Mouse (Mus musculus) intestine, embryonic 15.5 days (tissue): ENCODE data around the gene Colca2. TPM values are rescaled to one million over a fixed set of nuclear protein-coding genes. Genes with fewer than 3 reads are reported as not detected.

ENCODE experiments used
- ATAC-seq: fragments of 200-750 bp; cut with Nextera tagmentation; 2 replicates; pipeline ENCODE4 v1.8.0; 2017; ENCODE audit warnings: moderate TSS enrichment, moderate library complexity
- H3K27ac ChIP-seq: fragments of 300-500 bp; sonication (generic); 2 replicates; pipeline ENCODE4 v1.5.1; 2015; ENCODE audit warnings: mild to moderate bottlenecking, inconsistent platforms
- H3K27me3 ChIP-seq: fragments of 300-500 bp; sonication (generic); replicated peaks from 2 replicates; pipeline ENCODE4 v1.6.1; 2015; ENCODE audit warnings: inconsistent platforms
- H3K36me3 ChIP-seq: fragments of 300-500 bp; sonication (generic); 2 replicates; pipeline ENCODE4 v1.6.1; 2015; ENCODE audit warnings: inconsistent platforms
- H3K4me1 ChIP-seq: fragments of 300-500 bp; sonication (generic); replicated peaks from 2 replicates; pipeline ENCODE4 v1.6.1; 2015; ENCODE audit warnings: inconsistent platforms
- H3K4me2 ChIP-seq: fragments of 300-500 bp; sonication (generic); replicated peaks from 2 replicates; pipeline ENCODE4 v1.6.1; 2015; ENCODE audit warnings: mild to moderate bottlenecking, inconsistent platforms
- H3K4me3 ChIP-seq: fragments of 300-500 bp; sonication (generic); replicated peaks from 2 replicates; pipeline ENCODE4 v1.5.1; 2015; ENCODE audit warnings: inconsistent platforms
- H3K9ac ChIP-seq: fragments of 300-500 bp; sonication (generic); 2 replicates; pipeline ENCODE4 v1.6.1; 2015; ENCODE audit warnings: inconsistent platforms
- H3K9me3 ChIP-seq: fragments of 300-500 bp; sonication (generic); 2 replicates; pipeline ENCODE4 v1.6.1; 2016; ENCODE audit warnings: inconsistent platforms
- WGBS: fragments of 180-500 bp; shearing (Covaris S2); methylation state at CpG from one replicate; pipeline ENCODE4 v1.1.7; 2015; 5-methylcytosine and 5-hydroxymethylcytosine counted together
- polyA plus RNA-seq: library from polyadenylated mRNA; unstranded; fragments of >200 nt; fragmentation: Nextera tagmentation; extraction: Ambion mirVana; gene quantifications from 2 replicates; pipeline ENCODE4 v1.2.1, GENCODE M21; 2015

Colca2 gene
- polyA plus RNA-seq, 1 experiment from 2014 or later, result 2.1 TPM

DNA sequence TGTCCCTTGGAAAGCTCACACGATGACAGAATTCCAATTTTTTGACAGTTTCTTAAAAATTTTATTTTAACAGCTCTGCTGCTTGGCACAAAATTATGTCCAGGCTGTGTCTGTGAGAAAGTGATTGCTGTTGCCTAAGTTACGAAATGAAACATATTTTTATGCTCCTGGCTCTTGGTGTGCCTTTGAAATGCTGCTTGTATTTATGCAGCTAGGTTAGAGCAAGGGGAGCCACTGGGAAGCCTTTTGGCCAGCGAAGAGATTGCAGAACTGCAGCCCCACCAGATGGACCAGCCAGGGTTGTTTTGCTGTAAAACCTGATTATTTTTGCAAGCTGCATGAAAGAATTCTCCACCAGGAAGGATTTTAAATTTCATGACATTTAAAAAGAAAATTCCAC is 26.8 kb upstream of the Colca2 start:
- no peaks in the 10 kb centered on the region for H3K36me3 ChIP-seq
- 79% methylated on average over 3 of the region's 3 CpGs for WGBS
- H3K4me1 ChIP-seq, result no peaks in the 10 kb centered on the region
- H3K27me3 ChIP-seq, result no peaks in the 10 kb centered on the region
- no peak for ATAC-seq
- H3K9ac ChIP-seq, result no peak overlapping the region
- H3K27ac ChIP-seq, result no peak overlapping the region
- H3K9me3 ChIP-seq, result no peaks in the 10 kb centered on the region
- no peak overlapping the region for H3K4me3 ChIP-seq
- H3K4me2 ChIP-seq, result no peak overlapping the region

DNA sequence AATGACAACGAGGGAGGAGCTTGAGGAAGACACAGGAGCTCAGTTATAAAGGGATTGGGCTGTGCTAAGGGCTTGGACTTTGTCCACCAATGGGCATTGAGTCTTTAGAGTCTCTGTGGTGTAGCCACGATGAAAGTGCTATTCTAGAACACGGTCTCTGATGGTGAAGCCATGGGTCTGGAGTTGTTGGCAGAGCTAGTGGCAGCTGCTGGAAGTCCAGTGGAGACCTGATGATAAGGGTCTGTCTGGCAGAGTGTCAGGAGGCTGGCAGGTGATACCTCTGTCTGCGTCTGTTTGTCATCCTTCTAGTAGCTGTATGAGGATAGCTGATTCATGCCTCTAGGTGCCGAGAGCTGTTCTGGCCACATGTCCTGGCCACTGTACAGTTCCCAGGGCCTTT is 25.6 kb upstream of the Colca2 start:
- no peak for ATAC-seq
- no peaks in the 10 kb centered on the region for H3K36me3 ChIP-seq
- H3K4me1 ChIP-seq, result no peaks in the 10 kb centered on the region
- 67% methylated on average over 5 of the region's 5 CpGs for WGBS
- no peak overlapping the region for H3K9ac ChIP-seq
- H3K9me3 ChIP-seq, result no peaks in the 10 kb centered on the region
- H3K4me2 ChIP-seq, result no peak overlapping the region
- H3K4me3 ChIP-seq, result no peak overlapping the region
- H3K27ac ChIP-seq, result no peak overlapping the region
- H3K27me3 ChIP-seq, result no peaks in the 10 kb centered on the region

- H3K27ac ChIP-seq, result no peak overlapping the region
- H3K9me3 ChIP-seq, result no peaks in the 10 kb centered on the region
- no peaks in the 10 kb centered on the region for H3K27me3 ChIP-seq
- H3K9ac ChIP-seq, result no peak overlapping the region
- no peaks in the 10 kb centered on the region for H3K36me3 ChIP-seq
- WGBS, result 67% methylated on average over 8 of the region's 8 CpGs
- no peak overlapping the region for H3K4me2 ChIP-seq
- H3K4me3 ChIP-seq, result no peak overlapping the region
- no peak for ATAC-seq
- no peaks in the 10 kb centered on the region for H3K4me1 ChIP-seq
Observed at GRCm38 (mm10) chr9:51293541-51293940, 15.2 kb upstream of the Colca2 start.

GRCm38 (mm10) chr9:51292674-51293073 is 14.3 kb upstream of the Colca2 start:
- Histone ChIP-seq H3K27ac (no peak overlapping the region), H3K36me3 (no peaks in the 10 kb centered on the region), H3K4me3 (no peak overlapping the region), H3K9ac (no peak overlapping the region), H3K4me2 (no peak overlapping the region), H3K9me3 (no peaks in the 10 kb centered on the region), H3K27me3 (no peaks in the 10 kb centered on the region), H3K4me1 (no peaks in the 10 kb centered on the region)
- ATAC-seq, result peak; percentile 73; the same call in 1 of the 2 replicates
- whole genome bisulfite sequencing, result 33% methylated on average over 4 of the region's 4 CpGs

DNA sequence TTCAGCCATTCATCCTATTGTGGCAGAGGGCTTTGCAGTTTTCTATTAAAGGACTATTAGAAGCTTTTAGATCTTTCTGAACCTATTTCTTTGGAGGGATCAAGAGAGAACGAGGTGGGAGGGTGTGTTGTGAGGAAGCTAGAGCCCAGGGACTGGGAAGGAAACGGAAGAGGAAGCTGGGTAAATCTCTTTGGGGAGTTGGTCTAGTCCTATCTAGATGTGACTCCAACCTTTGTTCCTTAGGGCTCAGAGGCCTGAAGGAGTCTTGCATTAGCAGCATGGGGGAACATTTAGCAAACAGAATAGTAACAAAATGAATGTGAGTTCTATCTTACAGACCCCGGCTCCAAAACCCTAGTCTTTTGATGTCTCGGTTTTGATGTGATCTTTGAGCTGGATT is 12.6 kb upstream of the Colca2 start:
- Histone ChIP-seq H3K27ac (no peak overlapping the region), H3K4me2 (no peak overlapping the region), H3K4me1 (no peaks in the 10 kb centered on the region), H3K36me3 (no peaks in the 10 kb centered on the region), H3K4me3 (no peak overlapping the region), H3K27me3 (no peaks in the 10 kb centered on the region), H3K9ac (no peak overlapping the region), H3K9me3 (no peaks in the 10 kb centered on the region)
- WGBS, result 62% methylated on average over 4 of the region's 4 CpGs
- no peak for ATAC-seq

- Histone ChIP-seq H3K9me3 (no peaks in the 10 kb centered on the region), H3K27me3 (no peaks in the 10 kb centered on the region), H3K4me1 (no peaks in the 10 kb centered on the region), H3K9ac (no peak overlapping the region), H3K4me2 (no peak overlapping the region), H3K4me3 (no peak overlapping the region), H3K36me3 (no peaks in the 10 kb centered on the region), H3K27ac (no peak overlapping the region)
- WGBS, result 47% methylated on average over 2 of the region's 2 CpGs
- ATAC-seq, result peak; percentile 44; the same call in 1 of the 2 replicates
Observed at GRCm38 (mm10) chr9:51286079-51286478, 7.7 kb upstream of the Colca2 start.

DNA sequence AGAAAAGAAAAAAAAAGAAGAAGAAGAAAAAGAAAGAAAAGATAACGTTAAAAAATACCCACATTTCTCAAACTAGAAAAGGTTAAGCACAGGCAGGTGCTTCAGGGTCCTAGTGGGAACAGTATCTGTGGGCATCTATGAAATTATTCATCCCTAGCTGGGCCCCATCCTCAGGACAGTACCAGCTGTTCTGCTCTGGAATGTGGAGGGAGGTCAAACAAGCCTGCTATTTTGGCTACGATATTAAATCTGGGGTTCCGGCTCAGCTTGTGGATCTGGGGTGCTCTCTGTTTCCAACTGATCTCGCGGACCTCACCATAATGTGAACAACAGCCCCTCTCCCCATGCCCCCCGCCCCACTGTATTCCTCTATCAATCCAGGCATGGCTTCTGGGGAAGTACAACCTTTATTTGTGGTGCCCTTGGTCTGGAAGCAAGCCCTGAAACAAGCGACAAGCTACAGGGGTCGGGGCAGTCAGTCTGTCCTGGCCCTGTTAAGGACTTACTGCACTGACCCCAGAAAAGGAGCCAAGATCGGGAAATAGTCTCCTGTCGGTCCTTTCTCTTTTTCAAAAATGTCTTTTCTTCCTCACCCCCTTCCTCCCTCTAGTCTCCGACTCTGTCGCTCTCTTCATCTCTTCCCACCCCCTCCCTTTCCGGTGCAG is 403 bp downstream of the Colca2 start:
- H3K36me3 ChIP-seq, result no peaks in the 10 kb centered on the region
- H3K27me3 ChIP-seq, result peaks cover 4% of the 10 kb centered on the region
- H3K4me2 ChIP-seq, result peak overlapping the region; percentile 97
- 22% methylated on average over 13 of the region's 13 CpGs for WGBS
- peaks cover 13% of the 10 kb centered on the region for H3K4me1 ChIP-seq
- H3K9ac ChIP-seq, result peak overlapping the region; percentile 68
- peak overlapping the region; percentile 60 for H3K4me3 ChIP-seq
- H3K9me3 ChIP-seq, result no peaks in the 10 kb centered on the region
- peak overlapping the region; percentile 56; the same call in 1 of the 2 replicates for H3K27ac ChIP-seq
- ATAC-seq, result peak; percentile 10

- H3K27ac ChIP-seq, result no peak overlapping the region
- ATAC-seq, result 0 out of 2 replicates have a peak, but pooled peaks have one; percentile 17
- H3K4me2 ChIP-seq, result 0 out of 2 replicates have a peak overlapping the region, but pooled peaks have one; percentile 3
- peaks cover 13% of the 10 kb centered on the region for H3K4me1 ChIP-seq
- H3K27me3 ChIP-seq, result no peaks in the 10 kb centered on the region
- WGBS, result 20% methylated on average over 4 of the region's 4 CpGs
- no peaks in the 10 kb centered on the region for H3K36me3 ChIP-seq
- H3K9me3 ChIP-seq, result no peaks in the 10 kb centered on the region
- H3K9ac ChIP-seq, result no peak overlapping the region
- no peak overlapping the region for H3K4me3 ChIP-seq
Observed at GRCm38 (mm10) chr9:51274678-51275077, 3.7 kb downstream of the Colca2 start.

DNA sequence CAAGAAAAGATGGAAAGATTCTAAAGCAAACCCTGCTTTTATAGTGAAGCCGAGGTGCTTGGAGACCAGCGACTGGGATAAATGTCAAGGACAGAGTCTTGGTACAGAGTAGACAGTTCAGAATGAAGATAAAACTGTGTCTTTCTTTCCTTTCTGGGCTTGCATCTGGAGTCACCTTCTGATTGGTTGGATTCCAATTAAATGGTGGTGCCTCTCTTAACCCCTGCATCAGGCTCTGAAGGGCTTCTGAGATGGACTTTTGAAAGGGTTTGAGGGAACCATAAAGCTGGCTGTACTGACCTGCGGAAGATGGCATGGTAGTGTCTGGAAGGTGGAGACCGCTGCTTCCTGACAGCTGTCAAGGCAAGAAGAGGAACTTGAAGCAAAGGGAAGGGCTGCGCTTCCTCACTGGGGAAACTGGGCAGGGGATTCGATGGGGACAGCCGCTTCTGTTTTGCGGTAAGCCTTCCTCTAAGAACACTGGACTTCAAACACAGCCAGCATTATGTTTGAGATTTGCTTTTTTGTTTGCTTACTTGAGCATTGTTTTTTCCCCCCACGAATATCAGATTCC is 4.7 kb downstream of the Colca2 start:
- Histone ChIP-seq H3K36me3 (no peaks in the 10 kb centered on the region), H3K4me2 (no peak overlapping the region), H3K9me3 (no peaks in the 10 kb centered on the region), H3K4me3 (no peak overlapping the region), H3K27ac (no peak overlapping the region), H3K27me3 (no peaks in the 10 kb centered on the region), H3K4me1 (peaks cover 13% of the 10 kb centered on the region), H3K9ac (no peak overlapping the region)
- no peak for ATAC-seq
- 66% methylated on average over 9 of the region's 9 CpGs for WGBS

DNA sequence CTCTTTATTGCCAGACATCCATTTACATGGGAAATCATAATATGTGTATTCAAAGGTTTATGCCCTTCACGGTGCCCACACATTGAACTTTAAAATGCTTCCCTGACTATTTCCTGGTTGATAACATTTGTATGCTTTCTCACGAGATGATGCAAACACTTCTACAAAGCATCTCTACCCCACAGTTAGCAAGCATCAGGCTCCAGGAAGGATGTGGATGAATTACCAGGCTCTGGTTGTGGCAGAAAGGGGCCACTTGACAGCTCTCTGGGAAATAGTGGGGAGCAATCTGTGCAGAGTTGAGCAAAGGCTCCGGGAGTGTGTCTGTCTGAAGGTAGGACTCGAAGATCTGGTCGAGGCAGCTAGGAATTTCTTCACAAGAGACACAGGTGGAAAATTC is 6.3 kb downstream of the Colca2 start:
- Histone ChIP-seq H3K4me2 (no peak overlapping the region), H3K9ac (no peak overlapping the region), H3K4me3 (no peak overlapping the region), H3K4me1 (peaks cover 8% of the 10 kb centered on the region), H3K9me3 (no peaks in the 10 kb centered on the region), H3K27ac (no peak overlapping the region), H3K27me3 (no peaks in the 10 kb centered on the region), H3K36me3 (no peaks in the 10 kb centered on the region)
- no peak for ATAC-seq
- WGBS, result 51% methylated on average over 5 of the region's 5 CpGs

DNA sequence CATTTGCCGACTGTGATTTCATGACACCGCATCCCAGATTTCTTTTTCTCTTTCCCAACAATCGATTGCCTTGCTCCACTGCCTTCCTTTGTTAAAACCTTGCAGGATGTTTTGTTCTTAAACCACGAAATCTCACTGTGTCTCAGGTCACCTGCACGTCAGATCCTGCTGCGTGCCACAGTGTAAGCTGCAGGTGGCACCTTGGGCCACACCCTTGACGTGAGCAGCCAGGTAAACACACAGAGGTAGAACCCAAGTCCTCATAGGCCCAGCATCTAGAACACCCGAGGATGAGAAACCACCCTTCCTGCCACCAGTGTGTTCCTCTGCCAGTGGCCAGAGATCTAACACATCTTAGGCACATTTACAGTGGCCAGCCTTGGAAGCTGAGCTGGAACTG is 7.3 kb downstream of the Colca2 start:
- Histone ChIP-seq H3K4me3 (no peak overlapping the region), H3K9ac (no peak overlapping the region), H3K4me1 (peaks cover 8% of the 10 kb centered on the region), H3K36me3 (no peaks in the 10 kb centered on the region), H3K27me3 (no peaks in the 10 kb centered on the region), H3K4me2 (no peak overlapping the region), H3K27ac (no peak overlapping the region), H3K9me3 (no peaks in the 10 kb centered on the region)
- ATAC-seq, result no peak
- 83% methylated on average over 8 of the region's 8 CpGs for WGBS

DNA sequence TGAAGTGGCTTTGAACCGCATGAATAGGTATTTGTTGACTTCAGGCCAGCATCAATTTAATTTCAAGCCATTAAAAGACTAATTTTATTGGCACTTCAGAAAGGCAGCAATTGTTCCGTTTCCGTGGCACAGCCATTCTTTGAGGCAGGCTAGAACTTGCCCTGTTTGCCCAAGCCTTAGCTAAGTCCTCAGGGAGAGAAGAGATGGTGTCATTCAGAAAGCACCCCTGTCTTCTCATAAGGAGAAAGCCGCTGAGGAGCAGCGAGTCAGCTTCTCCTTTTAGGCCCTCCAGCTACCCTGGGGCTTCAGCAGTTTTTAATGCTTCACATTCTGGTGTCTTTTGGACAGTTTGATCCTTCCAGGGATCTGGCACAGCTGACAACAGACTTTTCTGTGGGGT is 9.5 kb downstream of the Colca2 start:
- no peak overlapping the region for H3K4me2 ChIP-seq
- H3K4me3 ChIP-seq, result no peak overlapping the region
- H3K9me3 ChIP-seq, result no peaks in the 10 kb centered on the region
- no peaks in the 10 kb centered on the region for H3K27me3 ChIP-seq
- WGBS, result 85% methylated on average over 5 of the region's 5 CpGs
- no peak for ATAC-seq
- H3K9ac ChIP-seq, result no peak overlapping the region
- no peak overlapping the region for H3K27ac ChIP-seq
- 0 out of 2 replicates have a peak, but pooled peaks cover 3% of the 10 kb centered on the region for H3K4me1 ChIP-seq
- no peaks in the 10 kb centered on the region for H3K36me3 ChIP-seq

DNA sequence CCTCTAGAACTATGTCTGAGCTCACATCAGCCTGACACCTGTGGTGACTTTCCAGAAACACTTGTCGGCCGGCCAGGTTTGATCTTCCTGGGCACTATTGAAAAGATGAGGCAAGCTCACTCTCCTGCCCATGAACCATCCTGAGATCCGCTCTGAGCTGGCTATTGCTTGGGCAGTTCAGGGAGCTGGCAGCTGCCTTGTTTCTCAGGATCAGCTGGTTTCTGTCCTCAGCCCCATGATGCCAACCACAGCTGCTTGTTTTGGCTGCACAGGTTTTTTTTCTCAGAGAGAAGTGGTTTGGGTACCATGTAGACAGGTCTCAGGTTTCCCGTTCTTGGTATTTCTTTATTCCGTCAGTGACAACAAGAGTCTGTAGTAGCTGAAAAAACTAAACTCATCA is 19.9 kb downstream of the Colca2 start:
- Histone ChIP-seq H3K9ac (no peak overlapping the region), H3K4me1 (peaks cover 4% of the 10 kb centered on the region; the same call in 1 of the 2 replicates), H3K36me3 (no peaks in the 10 kb centered on the region), H3K4me3 (no peak overlapping the region), H3K27ac (no peak overlapping the region), H3K27me3 (no peaks in the 10 kb centered on the region), H3K9me3 (no peaks in the 10 kb centered on the region), H3K4me2 (no peak overlapping the region)
- no peak for ATAC-seq
- WGBS, result 88% methylated on average over 5 of the region's 5 CpGs
